Mouse (Mus musculus) kidney, embryonic 14.5 days (tissue): ENCODE results near the gene Cdk5. TPM values are rescaled to one million over a fixed set of nuclear protein-coding genes. Genes with fewer than 3 reads are reported as not detected.

Source experiments
- ATAC-seq: fragments of 200-750 bp; cut with Nextera tagmentation; 2 replicates; pipeline ENCODE4 v1.8.0; 2017; ENCODE audit warnings: moderate number of reproducible peaks, mild to moderate bottlenecking, moderate TSS enrichment, moderate library complexity; ENCODE audit not compliant: low FRiP score, low TSS enrichment
- H3K27ac ChIP-seq: fragments of 300-500 bp; sonication (generic); 2 replicates; pipeline ENCODE4 v1.5.1; 2014; ENCODE audit warnings: low read depth, mild to moderate bottlenecking, low read length, moderate library complexity, mixed read lengths
- H3K27me3 ChIP-seq: fragments of 300-500 bp; sonication (generic); 2 replicates; pipeline ENCODE4 v1.6.1; 2014; ENCODE audit warnings: mild to moderate bottlenecking, low read length; ENCODE audit not compliant: control insufficient read depth, insufficient read depth
- H3K36me3 ChIP-seq: fragments of 300-500 bp; sonication (generic); 2 replicates; pipeline ENCODE4 v1.6.1; 2014; ENCODE audit warnings: low read length, mixed read lengths; ENCODE audit not compliant: control insufficient read depth, insufficient read depth
- H3K4me1 ChIP-seq: fragments of 300-500 bp; sonication (generic); 2 replicates; pipeline ENCODE4 v1.6.1; 2014; ENCODE audit warnings: low read length, mixed read lengths; ENCODE audit not compliant: control insufficient read depth, insufficient read depth
- H3K4me2 ChIP-seq: fragments of 300-500 bp; sonication (generic); replicated peaks from 2 replicates; pipeline ENCODE4 v1.6.1; 2014; ENCODE audit warnings: low read depth, mild to moderate bottlenecking, low read length
- H3K4me3 ChIP-seq: fragments of 300-500 bp; sonication (generic); 2 replicates; pipeline ENCODE4 v1.5.1; 2014; ENCODE audit warnings: mild to moderate bottlenecking, low read length
- H3K9ac ChIP-seq: fragments of 300-500 bp; sonication (generic); 2 replicates; pipeline ENCODE4 v1.6.1; 2014; ENCODE audit warnings: low read depth, mild to moderate bottlenecking, low read length, moderate library complexity
- H3K9me3 ChIP-seq: fragments of 300-500 bp; sonication (generic); 2 replicates; pipeline ENCODE4 v1.6.1; 2016; ENCODE audit warnings: low read length; ENCODE audit not compliant: control insufficient read depth
- WGBS: fragments of 180-500 bp; shearing (Covaris S2); extraction: QIAGEN DNeasy Blood & Tissue Kit; methylation state at CpG from one replicate; pipeline ENCODE4 v1.1.7; 2014; 5-methylcytosine and 5-hydroxymethylcytosine counted together
- polyA plus RNA-seq: library from polyadenylated mRNA; unstranded; fragments of >200 nt; fragmentation: Nextera tagmentation; extraction: Ambion mirVana; gene quantifications from 2 replicates; pipeline ENCODE4 v1.2.1, GENCODE M21; 2014

Gene Cdk5
- 45.5 and 60.2 TPM in 2 replicates for polyA plus RNA-seq

DNA sequence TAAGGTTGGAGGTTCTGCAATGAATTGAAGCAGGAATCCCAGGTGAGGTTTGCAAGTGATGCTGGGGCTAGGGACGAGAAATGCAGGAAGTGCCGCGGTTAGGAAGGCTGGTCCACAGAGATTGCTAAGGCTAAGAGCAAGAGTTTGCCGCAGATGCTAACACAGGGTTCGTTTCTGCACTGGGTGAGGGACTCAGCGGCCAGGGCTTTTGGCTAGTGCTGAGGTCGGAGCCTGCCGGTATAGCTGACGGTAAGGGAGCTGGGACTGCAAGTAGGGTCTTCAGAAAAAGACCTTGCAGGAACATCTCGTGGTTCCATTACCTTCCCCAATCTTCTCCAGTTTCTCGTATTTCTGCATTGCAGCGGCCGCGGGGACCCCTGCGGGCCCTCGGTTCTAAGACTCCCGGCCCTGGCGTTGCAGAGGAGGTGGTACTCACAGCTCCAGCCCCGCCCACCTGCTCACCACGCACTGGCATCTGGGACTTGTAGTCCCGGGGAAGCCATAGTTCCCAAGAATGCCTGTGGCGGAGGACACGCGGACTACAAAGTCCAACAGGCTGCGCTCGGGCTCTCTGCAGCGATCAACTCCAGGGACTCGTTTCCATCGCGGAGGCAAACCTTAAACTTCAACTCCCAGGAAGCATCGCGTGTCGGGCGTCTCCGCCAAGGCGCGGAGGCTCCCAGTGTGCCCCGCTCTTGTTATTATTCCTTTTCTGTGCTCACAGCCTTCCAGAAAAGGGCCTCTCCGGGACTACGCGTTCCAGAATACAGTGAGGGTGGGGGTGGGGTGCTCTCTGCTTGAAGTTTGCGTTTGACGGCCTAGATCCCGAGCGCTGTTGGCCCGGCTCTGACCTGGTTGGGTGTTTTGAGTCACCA, at the start of gene Cdk5, which contains the start of gene Slc4a2:
TSS of gene Cdk5 (minus strand) at position 402 of the 875 bp plus-strand sequence.
TSS of gene Slc4a2 (plus strand) at position 709 of the 875 bp plus-strand sequence.
- H3K4me1 ChIP-seq, result peaks cover 30% of the 10 kb centered on the region
- peak within 1 kb of the TSS; percentile 75 for H3K9ac ChIP-seq
- no peaks in the 10 kb centered on the region for H3K9me3 ChIP-seq
- H3K36me3 ChIP-seq, result peaks cover 24% of the 10 kb centered on the region
- WGBS, result under 1% methylated on average over 46 of the region's 46 CpGs
- peak within 1 kb of the TSS; percentile 86 for H3K4me2 ChIP-seq
- H3K4me3 ChIP-seq, result peak within 1 kb of the TSS; percentile 63
- ATAC-seq, result peak; percentile 91
- H3K27me3 ChIP-seq, result no peaks in the 10 kb centered on the region
- H3K27ac ChIP-seq, result peak within 1 kb of the TSS; percentile 87

DNA sequence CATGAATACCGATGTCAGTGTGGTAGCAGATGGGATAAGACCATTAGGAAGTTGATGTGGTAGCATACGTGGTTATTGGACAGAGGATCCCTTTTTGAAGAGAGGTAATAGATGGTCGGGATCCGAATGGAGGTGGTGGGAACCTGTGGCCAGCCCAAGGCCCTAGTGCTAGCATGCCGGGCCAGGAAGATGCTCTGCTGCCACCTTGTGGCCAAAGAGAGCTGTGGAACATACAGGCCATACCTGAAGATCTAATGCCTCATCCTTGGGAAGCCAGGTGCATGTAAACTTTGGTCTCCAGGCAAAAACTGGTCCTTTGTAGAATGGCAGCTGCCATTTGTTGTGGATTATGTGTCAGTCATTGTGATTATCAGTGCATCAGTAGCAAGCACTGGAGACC, 47.3 kb upstream of the Cdk5 start:
- Histone ChIP-seq H3K9ac (no peak overlapping the region), H3K27ac (no peak overlapping the region), H3K27me3 (peaks cover 6% of the 10 kb centered on the region; the same call in 1 of the 2 replicates), H3K4me2 (no peak overlapping the region), H3K9me3 (no peaks in the 10 kb centered on the region), H3K4me3 (no peak overlapping the region), H3K36me3 (no peaks in the 10 kb centered on the region; the same call in 1 of the 2 replicates), H3K4me1 (peaks cover 18% of the 10 kb centered on the region; the same call in 1 of the 2 replicates)
- 11% methylated on average over 5 of the region's 5 CpGs for WGBS
- ATAC-seq, result no peak

DNA sequence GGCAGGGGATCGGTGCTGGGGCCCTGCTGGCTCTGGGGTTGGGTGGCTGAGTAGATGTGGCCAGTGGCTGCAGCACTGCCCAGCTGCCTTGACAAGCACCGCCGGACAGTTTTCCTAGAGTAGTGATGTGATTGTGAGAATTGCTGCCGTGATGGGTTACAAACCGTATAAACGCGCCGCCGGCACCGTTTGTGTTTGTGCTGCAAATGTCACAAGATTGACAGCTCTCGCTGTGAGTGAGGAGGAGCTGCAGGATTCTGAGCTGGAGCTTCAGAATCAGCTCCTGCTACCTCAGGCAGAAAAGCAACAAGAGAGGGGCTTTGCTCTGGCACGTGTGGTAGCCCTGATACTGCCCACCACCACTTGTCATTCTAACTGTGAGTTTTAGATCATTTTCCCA, 43.4 kb upstream of the Cdk5 start:
- no peak for ATAC-seq
- WGBS, result 71% methylated on average over 12 of the region's 12 CpGs
- Histone ChIP-seq H3K27me3 (no peaks in the 10 kb centered on the region), H3K27ac (no peak overlapping the region), H3K4me3 (no peak overlapping the region), H3K4me1 (0 out of 2 replicates have a peak, but pooled peaks cover 4% of the 10 kb centered on the region), H3K4me2 (no peak overlapping the region), H3K36me3 (peaks cover under 1% of the 10 kb centered on the region; the same call in 1 of the 2 replicates), H3K9me3 (no peaks in the 10 kb centered on the region), H3K9ac (no peak overlapping the region)

DNA sequence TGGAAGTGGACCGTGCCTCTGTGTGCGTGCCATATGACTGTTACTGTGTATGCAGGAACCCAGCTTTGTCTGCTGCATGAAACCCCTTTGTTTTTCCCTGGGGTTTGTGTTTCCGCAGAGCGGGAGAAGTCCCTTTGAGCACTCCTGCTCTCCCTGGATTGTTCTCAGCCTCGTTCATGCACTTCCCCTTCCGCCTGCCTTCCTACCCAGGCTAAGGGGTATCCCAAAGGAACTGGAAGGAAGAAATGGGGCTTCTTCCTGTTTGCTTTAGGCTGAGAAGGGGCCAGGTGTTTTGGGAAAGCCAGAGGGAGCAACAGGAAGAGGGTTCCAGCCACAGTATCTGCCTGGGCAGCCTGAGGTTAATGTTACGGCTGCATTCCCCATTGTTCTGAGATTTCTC, 32.3 kb upstream of the Cdk5 start:
- Histone ChIP-seq H3K9me3 (no peaks in the 10 kb centered on the region), H3K27ac (peak overlapping the region; percentile 27; the same call in 1 of the 2 replicates), H3K27me3 (no peaks in the 10 kb centered on the region), H3K4me1 (peaks cover 27% of the 10 kb centered on the region), H3K4me3 (no peak overlapping the region), H3K9ac (no peak overlapping the region; the same call in 1 of the 2 replicates), H3K36me3 (peaks cover 7% of the 10 kb centered on the region), H3K4me2 (no peak overlapping the region)
- ATAC-seq, result no peak
- 68% methylated on average over 7 of the region's 7 CpGs for WGBS

DNA sequence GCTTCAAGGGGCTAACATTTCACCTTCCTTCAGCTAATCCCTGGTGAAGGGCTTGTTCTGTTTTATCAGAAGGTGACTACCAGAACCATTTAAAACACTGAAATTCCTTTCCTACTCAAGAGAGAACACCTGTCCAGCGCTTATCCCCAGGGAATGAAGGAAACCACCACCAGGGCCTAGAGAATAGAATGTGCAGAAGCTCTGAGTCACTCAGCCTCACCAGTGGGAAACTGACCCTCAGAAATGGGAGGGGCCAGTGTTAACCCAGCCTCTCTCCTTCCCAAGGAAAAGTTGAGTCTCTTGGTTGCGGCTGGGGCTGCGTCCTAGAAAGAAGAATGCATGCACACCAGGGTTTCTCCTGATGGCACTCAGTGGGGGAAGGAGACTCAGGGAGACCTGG, 31.7 kb upstream of the Cdk5 start:
- WGBS, result 77% methylated on average over 3 of the region's 3 CpGs
- Histone ChIP-seq H3K4me3 (no peak overlapping the region), H3K4me1 (peaks cover 27% of the 10 kb centered on the region), H3K9ac (no peak overlapping the region; the same call in 1 of the 2 replicates), H3K9me3 (no peaks in the 10 kb centered on the region), H3K27me3 (no peaks in the 10 kb centered on the region), H3K27ac (peak overlapping the region; percentile 27; the same call in 1 of the 2 replicates), H3K36me3 (peaks cover 3% of the 10 kb centered on the region), H3K4me2 (no peak overlapping the region)
- no peak for ATAC-seq

DNA sequence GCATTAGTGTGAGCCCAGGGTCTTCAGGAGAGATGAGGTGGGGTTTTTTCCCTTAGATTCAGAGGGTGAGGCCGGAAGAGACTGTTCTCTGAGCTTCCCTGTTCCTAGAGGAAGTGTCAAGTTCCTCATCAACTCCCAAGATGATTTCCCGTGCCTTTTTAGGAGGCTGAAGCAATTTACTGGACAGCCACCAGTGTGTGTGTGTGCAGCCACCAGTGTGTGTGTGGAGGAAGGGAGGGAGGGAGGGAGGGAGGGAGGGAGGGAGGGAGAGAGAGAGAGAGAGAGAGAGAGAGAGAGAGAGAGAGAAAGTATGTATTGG, 30.6 kb upstream of the Cdk5 start:
- Histone ChIP-seq H3K4me3 (peak overlapping the region; percentile 82; the same call in 1 of the 2 replicates), H3K4me2 (peak overlapping the region; percentile 88), H3K9ac (peak overlapping the region; percentile 95; the same call in 1 of the 2 replicates), H3K4me1 (peaks cover 27% of the 10 kb centered on the region), H3K27ac (no peak overlapping the region), H3K9me3 (no peaks in the 10 kb centered on the region), H3K36me3 (peaks cover 2% of the 10 kb centered on the region; the same call in 1 of the 2 replicates), H3K27me3 (no peaks in the 10 kb centered on the region)
- 12% methylated on average over 2 of the region's 2 CpGs for whole genome bisulfite sequencing
- ATAC-seq, result no peak

DNA sequence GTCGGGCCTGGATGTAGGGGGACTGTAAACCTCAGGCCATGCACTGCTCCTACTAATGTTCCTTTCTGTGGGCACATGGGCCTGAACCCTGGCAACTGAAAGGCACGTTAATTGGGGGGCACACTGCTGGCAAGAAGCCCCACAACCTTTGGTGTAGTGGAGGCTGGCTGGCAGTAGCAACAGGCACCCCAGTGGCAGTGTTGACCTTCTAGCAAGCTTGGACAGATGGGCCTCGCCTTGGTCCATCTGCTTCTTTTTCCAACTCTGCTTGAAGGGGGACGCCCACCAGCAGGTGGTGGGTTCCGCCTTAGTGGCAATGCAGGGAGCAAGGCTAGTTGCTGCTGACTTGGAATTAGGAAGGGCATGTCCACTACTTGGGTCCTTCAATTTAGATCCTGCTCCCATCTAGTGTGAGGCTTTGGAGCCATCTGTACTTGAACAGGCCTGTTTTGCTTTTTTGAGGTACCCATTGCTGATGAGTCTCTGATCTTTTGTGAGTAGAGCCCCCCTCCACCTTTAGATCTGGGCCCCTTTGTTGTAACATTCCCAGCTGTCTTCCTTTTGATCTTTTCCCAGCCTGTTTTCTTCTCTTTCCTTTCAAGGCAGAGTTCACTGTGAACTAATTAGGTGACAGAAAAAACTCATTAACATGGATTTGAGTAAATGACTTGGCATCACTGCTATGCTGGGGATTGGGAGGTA, 30.1 kb upstream of the Cdk5 start:
- Histone ChIP-seq H3K27ac (no peak overlapping the region), H3K9ac (peak overlapping the region; percentile 95), H3K4me1 (peaks cover 27% of the 10 kb centered on the region), H3K4me2 (peak overlapping the region; percentile 88), H3K36me3 (peaks cover 2% of the 10 kb centered on the region; the same call in 1 of the 2 replicates), H3K27me3 (no peaks in the 10 kb centered on the region), H3K9me3 (no peaks in the 10 kb centered on the region), H3K4me3 (peak overlapping the region; percentile 82)
- ATAC-seq, result no peak
- 13% methylated on average over 5 of the region's 5 CpGs for whole genome bisulfite sequencing

DNA sequence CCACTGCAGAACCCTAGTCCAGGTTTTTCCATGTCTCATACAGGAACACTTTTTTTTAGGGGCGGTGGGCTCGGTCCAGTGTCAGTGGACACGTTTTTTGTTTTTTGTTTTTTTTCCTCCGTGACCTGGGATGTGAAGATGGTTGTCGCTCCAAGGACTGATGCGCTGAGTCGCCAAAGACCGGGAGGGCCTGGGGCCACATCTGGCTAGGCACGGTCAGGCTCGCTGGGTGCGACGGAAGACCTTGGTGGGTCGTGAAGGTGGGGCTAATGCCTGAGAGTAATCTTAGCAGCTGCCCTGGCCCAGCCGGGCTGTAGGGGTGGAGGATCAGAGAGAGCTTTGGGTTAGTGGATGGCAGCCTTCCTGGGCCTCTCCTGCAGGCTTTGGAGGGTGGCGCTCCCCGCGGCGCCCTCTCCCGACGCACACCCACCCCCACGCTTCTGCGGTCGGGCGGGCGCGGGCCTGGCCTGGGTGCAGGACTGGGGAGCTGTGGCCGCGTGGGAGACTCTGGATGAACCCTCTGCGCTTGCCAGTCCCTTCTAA, 29.4 kb upstream of the Cdk5 start:
- ATAC-seq, result peak; percentile 16; the same call in 1 of the 2 replicates
- Histone ChIP-seq H3K36me3 (peaks cover 2% of the 10 kb centered on the region; the same call in 1 of the 2 replicates), H3K4me1 (peaks cover 30% of the 10 kb centered on the region), H3K27ac (peak overlapping the region; percentile 83), H3K9ac (peak overlapping the region; percentile 95), H3K27me3 (no peaks in the 10 kb centered on the region), H3K9me3 (no peaks in the 10 kb centered on the region), H3K4me2 (peak overlapping the region; percentile 88), H3K4me3 (peak overlapping the region; percentile 82)
- under 1% methylated on average over 29 of the region's 29 CpGs for WGBS
